Mouse (Mus musculus): ENCODE data around the gene Atxn10.

Atxn10 gene

DNA sequence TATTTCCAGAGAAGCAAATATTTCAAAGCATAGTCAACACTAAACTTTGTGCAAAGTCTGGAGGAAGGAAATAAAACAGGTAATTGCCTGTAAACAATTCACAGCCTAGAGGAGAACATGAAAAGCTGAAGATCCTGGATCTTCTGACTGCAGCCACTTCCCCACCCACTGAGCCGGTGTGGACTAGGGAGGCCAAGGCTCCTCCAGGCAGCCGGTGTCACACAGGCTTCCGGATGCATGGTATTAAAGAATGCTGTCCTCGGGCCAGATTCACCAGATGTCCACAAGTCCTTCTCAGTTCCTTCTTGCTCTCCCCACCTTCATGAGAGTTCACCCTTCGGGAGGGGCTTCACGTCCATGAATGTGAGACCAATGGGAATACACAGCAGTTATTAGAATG lies 73.8 kb downstream of the Atxn10 start:
- POLR2A ChIA-PET = interaction anchor here in 1 of 4 experiments (0.7 kb wide), 1 partner anchor 8 kb away, joined by 3 read pairs; no protein-coding TSS in a partner anchor
- CTCF ChIA-PET = interaction anchor here in 1 of 4 experiments (0.6 kb wide), 1 partner anchor 486 kb away, joined by 3 read pairs; no protein-coding TSS in a partner anchor

DNA sequence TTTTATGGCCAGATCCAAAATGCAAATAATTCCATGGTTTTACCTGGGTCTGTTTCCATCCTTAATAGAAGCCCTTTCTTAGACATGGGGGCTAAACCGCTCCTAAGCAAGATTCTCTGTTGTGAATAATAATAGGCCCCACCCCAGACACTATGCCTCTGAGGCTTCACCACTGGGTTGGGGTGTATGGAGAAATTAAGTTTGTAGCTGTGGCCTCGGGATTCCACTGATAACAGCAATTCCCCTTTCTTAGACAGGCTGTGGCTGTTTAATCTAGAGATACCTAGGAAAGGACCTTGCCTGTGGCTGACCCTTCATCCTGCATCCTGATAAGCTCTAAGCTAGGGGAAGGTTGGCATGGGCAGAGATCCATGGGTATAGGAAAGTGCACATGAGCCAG lies 78.6 kb downstream of the Atxn10 start:
- ChIA-PET POLR2A (interaction anchor here in 3 of 4 experiments (1.1 to 2.7 kb wide), 8 partner anchors 8 to 591 kb away, joined by 3 to 7 read pairs (median 3); partner anchors contain the start of gene Atxn10 (in 1 of the 3)), CTCF (interaction anchor here in 2 of 4 experiments (0.6 to 0.7 kb wide), 2 partner anchors 66 to 155 kb away, joined by 3 read pairs; no protein-coding TSS in a partner anchor)

DNA sequence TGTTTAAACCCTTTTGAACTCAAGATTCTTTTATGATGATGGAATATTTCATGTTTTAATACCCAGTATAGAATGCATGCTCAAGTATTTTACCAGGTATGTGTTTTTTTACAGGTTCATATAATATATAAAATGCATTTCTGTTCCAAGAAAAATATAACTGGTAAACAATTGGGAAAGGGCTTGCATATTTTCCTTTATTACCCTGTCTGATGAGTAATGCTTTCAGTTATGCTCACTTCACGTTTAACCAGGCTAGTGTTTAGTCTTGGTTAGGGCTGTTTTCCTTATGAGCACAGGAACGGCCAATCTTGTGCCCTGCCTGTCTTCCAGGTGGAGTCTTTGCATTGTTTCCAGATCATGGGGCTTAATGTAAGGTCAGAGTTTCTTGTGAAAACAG lies 84.6 kb downstream of the Atxn10 start:
- POLR2A ChIA-PET = interaction anchor here in 1 of 4 experiments (1.2 kb wide), 2 partner anchors 31 to 67 kb away, joined by 3 to 5 read pairs; no protein-coding TSS in a partner anchor
- CTCF ChIA-PET = interaction anchor here in 2 of 4 experiments (0.6 to 0.8 kb wide), 2 partner anchors 57 to 61 kb away, joined by 3 to 4 read pairs; no protein-coding TSS in a partner anchor

DNA sequence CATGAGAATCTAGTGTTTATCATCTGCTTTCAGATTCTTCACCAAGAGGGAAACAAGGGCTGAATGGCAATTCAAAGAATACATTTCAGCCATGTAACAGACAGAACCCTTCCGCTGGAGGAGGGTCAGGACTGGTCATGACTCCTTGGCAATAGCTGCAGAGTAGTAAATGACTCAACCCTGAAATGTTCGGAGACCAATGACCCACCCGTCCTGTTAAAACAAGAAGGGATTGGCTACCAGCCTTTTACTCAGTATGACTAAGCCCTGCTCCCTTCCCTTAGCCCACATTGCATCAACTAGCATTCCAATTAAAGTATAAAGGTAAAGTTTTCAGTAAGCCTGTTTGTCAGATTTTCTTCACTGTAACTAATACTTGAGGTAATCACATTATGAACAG lies 88.2 kb downstream of the Atxn10 start:
- CTCF ChIA-PET = no interaction called here
- POLR2A ChIA-PET = interaction anchor here in 1 of 4 experiments (1.3 kb wide), 1 partner anchor 9 kb away, joined by 3 read pairs; no protein-coding TSS in a partner anchor

DNA sequence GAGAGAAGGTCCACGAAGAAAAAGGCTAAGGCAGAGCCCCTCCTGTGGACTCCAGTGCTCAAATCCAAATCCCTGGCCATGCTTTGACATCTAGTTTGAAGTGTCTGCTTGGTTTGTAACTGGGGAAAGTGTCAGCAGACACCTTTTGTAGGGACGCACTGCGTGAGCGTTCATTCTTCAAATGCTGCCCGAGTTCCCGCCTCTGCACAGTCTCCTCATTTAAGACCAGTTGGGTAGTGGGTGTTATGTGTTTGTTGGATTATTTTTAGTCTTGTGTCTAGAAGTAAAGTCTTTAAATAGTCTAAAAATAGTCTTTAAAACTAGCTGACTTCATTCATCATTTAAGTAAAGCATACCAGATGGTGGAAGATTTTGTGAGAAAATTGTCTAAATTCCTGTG lies 92.1 kb downstream of the Atxn10 start:
- CTCF ChIA-PET = no interaction called here

DNA sequence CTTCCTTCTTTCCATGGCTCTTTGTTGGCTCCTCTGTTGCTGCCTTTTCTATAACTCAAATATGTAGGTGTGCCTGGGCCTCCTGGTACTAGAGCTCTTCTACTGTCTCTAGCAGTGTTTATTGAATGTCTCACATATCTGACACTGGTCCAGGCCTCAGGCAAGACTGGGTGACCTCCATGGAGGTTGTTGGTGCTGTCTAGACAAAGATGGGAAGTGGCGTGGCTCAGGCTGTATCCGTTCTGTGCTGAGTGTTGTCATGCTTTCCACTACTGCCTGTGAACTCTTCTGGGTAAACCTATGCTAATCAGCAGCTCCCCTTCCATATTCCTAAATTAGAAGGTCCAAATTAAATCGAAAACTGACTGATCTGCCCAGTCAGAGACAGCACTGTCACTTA lies 106.5 kb downstream of the Atxn10 start:
- ChIA-PET POLR2A (interaction anchor here in 2 of 4 experiments (0.6 to 2.7 kb wide), 8 partner anchors 11 to 467 kb away, joined by 3 to 10 read pairs (median 4); no protein-coding TSS in a partner anchor), CTCF (no interaction called here)

More for the DNA sequence above, 92.1 kb downstream of the Atxn10 start:
- POLR2A ChIA-PET = interaction anchor here (0.7 to 1.5 kb wide), 9 partner anchors 8 to 28 kb away, joined by 3 to 4 read pairs (median 3); no protein-coding TSS in a partner anchor

DNA sequence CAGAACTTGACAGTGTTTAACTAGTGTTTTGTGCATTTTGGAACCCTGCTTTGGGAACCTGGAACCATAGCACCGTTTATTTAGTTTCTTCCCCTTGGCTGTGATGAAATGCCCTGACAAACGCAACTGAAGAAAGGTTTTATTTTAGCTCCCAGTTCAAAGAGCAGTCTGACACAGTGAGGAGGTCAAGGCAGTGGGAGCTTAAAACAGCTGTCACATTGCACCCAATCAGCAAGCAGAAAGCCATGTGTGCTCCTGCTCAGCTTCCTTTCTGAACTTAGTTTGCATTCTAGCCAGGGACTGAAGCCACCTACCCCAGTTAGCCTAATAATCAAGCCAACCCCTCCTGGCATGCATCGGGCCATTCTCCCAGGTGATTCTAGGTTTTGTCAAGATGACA lies 110.6 kb downstream of the Atxn10 start:
- POLR2A ChIA-PET = interaction anchor here in 1 of 4 experiments (1.5 kb wide), 1 partner anchor 9 kb away, joined by 5 read pairs; no protein-coding TSS in a partner anchor
- CTCF ChIA-PET = no interaction called here

DNA sequence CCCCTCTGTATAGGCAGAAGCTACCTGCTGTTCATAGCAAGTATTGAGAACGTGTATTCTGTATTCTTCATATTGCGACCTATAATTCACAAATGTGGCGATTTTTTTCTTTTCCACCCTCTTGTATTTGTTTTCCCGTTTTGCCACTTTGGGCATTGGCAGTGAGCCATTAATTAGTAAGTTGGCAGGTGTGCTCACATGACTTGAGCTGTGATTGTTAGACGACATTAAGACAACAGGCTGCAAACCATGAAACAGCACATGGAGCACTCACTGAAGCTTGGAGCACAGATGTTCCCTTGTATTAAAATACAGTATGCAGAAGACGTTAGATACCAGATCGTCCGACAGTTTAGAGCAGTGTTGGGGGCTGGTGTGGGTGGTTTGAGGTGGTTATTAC lies 120.8 kb downstream of the Atxn10 start:
- ChIA-PET POLR2A (interaction anchor here in 1 of 4 experiments (0.8 to 1.5 kb wide), 5 partner anchors 9 to 67 kb away, joined by 3 read pairs; no protein-coding TSS in a partner anchor), CTCF (interaction anchor here in 2 of 4 experiments (0.6 to 1.2 kb wide), 2 partner anchors 23 to 144 kb away, joined by 3 to 5 read pairs; no protein-coding TSS in a partner anchor)

DNA sequence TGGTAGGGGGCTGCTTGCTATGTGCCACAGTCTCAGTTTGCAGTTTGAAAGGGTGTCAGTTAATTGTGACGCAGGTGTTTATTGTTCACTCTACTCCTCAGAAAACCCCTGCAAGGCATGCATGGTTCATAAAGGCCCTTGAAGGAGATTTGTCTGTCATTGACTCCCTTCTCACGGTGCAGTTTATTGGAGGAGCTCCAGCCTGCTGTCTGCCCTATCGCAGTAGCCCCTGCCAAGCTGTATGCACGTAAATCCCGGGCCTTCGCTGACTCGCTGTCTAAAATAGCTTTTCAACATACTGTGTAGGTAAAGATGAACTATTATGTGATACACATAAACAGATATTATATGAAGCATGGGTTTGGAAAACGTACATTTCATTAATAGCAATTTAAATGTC lies 121.8 kb downstream of the Atxn10 start:
- CTCF ChIA-PET = interaction anchor here in 1 of 4 experiments (0.5 kb wide), 1 partner anchor 142 kb away, joined by 4 read pairs; no protein-coding TSS in a partner anchor
- POLR2A ChIA-PET = interaction anchor here in 2 of 4 experiments (1.0 to 1.5 kb wide), 3 partner anchors 15 to 123 kb away, joined by 3 read pairs; partner anchors contain the start of gene Atxn10 (in 1 of the 2)

DNA sequence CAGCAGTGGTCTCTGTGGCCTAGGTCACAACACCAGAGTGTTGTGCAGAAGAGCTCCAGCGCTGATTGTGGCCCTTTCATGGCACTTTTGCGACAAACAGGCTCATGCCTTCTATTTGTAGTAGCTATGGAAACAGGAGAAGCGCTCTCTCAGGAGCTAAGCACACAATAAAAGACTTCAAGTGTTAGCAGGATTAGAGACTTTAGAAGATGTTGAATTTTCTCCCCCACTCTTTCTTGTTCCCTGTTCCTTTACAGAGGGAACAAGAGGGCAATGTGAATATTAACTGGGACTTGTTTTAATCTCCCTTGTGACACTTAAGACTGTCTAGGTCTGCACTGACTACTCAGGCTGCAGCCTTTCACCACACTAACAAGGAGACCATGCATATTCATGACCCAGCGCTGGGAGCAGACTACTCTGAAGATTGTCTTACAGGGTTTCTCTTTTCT lies 122.6 kb downstream of the Atxn10 start:
- ChIA-PET POLR2A (interaction anchor here in 1 of 4 experiments (0.5 to 1.4 kb wide), 2 partner anchors 123 to 134 kb away, joined by 3 read pairs; partner anchors contain the start of gene Atxn10), CTCF (no interaction called here)

DNA sequence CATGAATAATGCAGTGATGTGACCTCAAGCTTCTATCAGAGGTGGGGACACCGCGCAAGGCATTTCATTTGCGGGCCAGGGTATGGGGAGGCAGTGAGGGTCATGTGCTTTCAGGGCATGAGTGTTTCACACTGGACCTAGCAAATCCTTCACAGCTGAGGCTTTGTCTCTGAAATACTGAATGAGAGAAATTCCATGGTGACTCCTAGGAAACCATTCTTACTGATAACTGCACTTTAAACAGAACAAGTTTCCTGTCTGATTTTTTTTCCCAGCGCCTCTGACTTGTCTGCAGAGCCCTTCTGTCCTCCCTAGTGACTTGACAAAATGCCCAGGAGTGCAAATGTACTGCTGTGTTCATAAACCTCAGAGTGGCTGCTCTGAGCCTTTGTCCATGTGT lies 125.5 kb downstream of the Atxn10 start:
- CTCF ChIA-PET = no interaction called here
- POLR2A ChIA-PET = interaction anchor here in 1 of 4 experiments (0.5 kb wide), 1 partner anchor 116 kb away, joined by 3 read pairs; no protein-coding TSS in a partner anchor

DNA sequence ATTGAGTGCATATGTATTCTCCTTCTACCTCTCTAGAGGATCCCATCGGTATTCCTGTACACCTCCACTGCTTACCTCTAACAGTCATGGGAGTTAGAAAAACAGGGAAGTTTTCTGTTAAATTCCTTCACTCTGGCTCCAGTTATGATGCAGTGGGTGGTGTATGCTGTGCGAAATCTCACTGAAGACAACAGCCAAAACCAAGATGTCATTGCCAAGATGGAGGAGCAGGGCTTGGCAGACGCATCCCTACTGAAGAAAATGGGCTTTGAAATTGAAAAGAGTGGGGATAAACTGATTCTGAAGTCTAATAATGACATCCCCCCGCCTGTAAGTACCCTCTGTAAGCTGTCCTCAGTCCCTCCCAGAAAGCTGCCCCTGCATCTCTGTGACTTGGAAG lies 126.1 kb downstream of the Atxn10 start:
- CTCF ChIA-PET = interaction anchor here in 1 of 4 experiments (0.6 kb wide), 1 partner anchor 344 kb away, joined by 5 read pairs; no protein-coding TSS in a partner anchor

DNA sequence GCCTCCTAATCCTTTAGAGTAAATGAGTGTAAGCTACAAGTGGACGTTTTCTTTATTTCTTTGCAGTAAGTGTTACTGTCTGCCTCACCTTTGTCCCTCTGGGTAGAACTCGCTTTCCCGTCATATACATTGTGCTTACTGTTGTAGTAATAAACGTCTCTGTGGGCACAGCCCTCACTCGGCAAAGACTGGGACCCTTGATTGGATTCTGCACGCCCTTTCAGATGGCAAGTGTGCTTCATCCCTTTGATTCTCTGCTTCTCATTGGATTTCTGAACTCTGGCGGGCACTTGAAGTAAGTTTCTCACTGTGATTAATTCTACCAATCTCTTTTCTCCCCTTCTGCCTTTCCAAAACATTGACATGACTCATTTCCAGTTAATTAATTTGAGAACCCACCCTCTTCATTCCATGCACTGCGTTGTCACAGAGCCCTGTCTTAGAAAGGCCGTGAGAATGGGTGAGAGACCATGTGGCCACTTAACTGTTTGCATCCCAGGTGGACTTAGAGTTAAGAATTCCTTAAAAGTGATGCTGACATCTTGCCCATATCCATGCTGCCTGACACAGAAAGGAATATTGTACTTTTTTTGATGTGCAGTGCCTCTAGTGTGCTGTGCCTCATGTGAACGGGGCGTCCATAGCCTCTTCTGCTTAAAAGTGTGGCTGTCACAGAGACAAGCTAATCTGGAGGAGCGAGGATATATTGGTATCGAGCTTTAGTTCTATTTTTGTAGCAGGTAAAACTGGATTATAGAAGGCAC lies 127.2 kb downstream of the Atxn10 start:
- ChIA-PET POLR2A (interaction anchor here in 1 of 4 experiments (0.6 to 1.7 kb wide), 3 partner anchors 11 to 119 kb away, joined by 3 read pairs; no protein-coding TSS in a partner anchor), CTCF (interaction anchor here in 3 of 4 experiments (0.6 to 1.2 kb wide), 3 partner anchors 15 to 134 kb away, joined by 3 to 5 read pairs (median 5); no protein-coding TSS in a partner anchor)

More for the DNA sequence above, 126.1 kb downstream of the Atxn10 start:
- POLR2A ChIA-PET = interaction anchor here in 1 of 4 experiments (0.6 kb wide), 1 partner anchor 9 kb away, joined by 4 read pairs; no protein-coding TSS in a partner anchor

DNA sequence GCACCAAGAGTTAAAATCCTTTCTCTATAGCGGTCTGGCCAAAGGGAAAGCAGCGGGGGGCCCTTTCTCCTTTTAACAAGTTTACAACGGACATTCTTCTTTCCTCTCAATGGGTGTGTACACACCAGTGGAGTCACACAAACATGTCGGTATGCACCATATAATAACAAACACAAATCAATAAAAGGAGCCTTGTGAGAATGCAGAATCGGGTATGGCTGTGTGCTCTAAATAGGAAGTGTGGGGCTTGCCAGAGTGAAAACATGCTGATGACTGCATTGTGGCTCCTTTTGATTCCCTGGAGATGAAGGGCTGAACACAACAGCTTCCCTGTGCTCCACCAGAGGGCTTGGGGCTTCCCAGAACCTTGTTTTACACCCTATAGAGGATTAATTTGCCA lies 128.1 kb downstream of the Atxn10 start:
- POLR2A ChIA-PET = interaction anchor here in 1 of 4 experiments (0.6 to 1.7 kb wide), 3 partner anchors 10 to 118 kb away, joined by 3 read pairs; no protein-coding TSS in a partner anchor
- CTCF ChIA-PET = interaction anchor here in 2 of 4 experiments (0.6 to 0.7 kb wide), 4 partner anchors 16 to 686 kb away, joined by 3 to 4 read pairs (median 3); no protein-coding TSS in a partner anchor

DNA sequence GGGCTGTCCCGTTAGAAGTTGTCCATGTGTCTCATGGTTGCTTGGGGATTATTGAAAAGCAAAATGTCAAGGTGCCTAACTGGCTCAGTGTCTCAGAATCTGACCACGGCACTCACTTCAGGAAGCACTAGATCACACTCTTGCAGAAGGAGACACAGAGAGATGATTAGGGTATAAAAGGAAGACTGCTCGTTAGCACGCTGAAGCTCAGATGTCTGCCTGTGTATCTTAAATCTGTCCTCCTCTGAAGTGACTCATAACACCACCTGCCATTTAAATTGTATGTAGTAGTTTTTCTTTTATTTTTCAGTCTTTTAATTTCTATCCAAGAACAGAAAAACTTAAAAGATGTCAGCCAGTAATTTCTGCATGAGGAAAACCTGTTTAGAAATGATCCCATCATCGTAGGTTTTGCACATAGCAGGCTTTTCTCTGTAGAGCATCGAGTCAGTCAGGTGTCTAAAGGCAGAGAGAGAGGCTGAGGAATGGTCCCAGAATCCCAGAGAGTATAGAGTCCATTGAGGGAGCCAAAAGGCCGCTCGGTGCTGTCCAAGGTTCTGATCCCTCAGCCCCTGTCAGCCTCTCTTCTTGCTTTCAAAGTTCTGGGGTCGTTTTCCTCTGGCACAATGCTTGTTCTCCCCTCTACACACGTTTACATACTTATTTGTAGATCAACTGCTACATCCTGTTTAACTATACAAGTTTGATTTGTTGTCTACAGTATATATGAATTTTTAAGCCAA lies 128.9 kb downstream of the Atxn10 start:
- ChIA-PET POLR2A (interaction anchor here in 1 of 4 experiments (1.5 to 1.7 kb wide), 2 partner anchors 9 to 25 kb away, joined by 3 read pairs; no protein-coding TSS in a partner anchor), CTCF (interaction anchor here in 1 of 4 experiments (0.6 to 0.7 kb wide), 2 partner anchors 108 to 687 kb away, joined by 3 to 4 read pairs; no protein-coding TSS in a partner anchor)

DNA sequence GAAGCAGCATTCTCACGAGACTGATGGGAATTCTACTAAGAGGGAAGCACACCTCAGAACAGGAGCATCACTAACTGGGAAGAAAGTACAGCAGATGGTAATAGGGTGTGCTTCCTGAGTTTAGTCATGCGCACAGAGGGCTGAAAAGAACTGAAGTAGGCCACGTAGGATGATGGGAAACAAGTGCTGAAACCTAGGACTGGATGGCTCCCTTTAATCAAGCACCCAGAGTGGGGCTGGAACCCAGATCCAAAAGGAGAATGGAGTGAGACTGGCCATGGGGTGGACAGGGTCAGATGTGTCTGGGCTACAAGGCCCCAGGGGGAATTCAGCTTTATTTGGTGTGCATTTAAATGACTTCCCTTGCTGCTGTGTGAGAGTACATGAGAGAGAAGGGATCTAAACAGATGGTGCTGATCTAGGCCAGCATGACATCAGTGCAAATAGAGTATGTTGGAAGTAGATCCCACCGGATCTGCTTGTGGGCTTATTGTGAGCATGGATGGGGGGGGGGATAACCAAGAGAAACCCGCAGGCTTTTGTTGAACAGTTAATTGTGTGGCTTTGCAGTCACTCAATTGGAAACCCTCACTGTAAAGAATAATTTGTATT lies 130.5 kb downstream of the Atxn10 start:
- ChIA-PET POLR2A (interaction anchor here in 3 of 4 experiments (0.5 to 1.8 kb wide), 3 partner anchors 11 to 1944 kb away, joined by 3 to 4 read pairs (median 3); no protein-coding TSS in a partner anchor), CTCF (interaction anchor here in 1 of 4 experiments (0.6 kb wide), 1 partner anchor 12 kb away, joined by 5 read pairs; no protein-coding TSS in a partner anchor)

DNA sequence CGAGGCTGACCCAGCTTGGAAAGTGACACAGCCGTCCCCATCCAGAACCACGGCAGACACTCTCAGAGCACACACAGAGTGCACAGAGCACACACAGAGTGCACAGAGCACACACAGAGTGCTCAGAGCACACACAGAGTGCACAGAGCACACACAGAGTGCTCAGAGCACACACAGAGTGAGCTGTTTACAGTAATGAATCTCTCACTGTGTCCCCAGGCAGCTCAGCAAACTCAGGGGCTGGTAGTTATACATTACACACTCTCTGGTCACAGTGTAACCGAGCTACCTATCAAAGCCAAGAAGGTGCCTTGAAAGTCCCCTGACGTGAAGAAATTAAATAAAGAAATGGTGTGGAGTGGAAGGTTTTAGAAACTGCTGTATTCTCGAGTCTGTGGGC lies 133.4 kb downstream of the Atxn10 start:
- POLR2A ChIA-PET = interaction anchor here in 1 of 4 experiments (1.1 kb wide), 1 partner anchor 21 kb away, joined by 3 read pairs; no protein-coding TSS in a partner anchor
- CTCF ChIA-PET = interaction anchor here in 2 of 4 experiments (0.5 to 1.5 kb wide), 5 partner anchors 8 to 1952 kb away, joined by 3 to 4 read pairs (median 3); no protein-coding TSS in a partner anchor

Data from embryonic stem cell, embryonic (primary cell).